Mouse (Mus musculus): ENCODE results near the gene Atg101.
"Not testable (repeated sequence)": the region's sequence is repeated elsewhere in the genome, so short reads cannot be mapped to it uniquely, and the experiment has no call there.

The Atg101 gene

GRCm38 (mm10) chr15:101312006-101312405, 27.9 kb downstream of the Atg101 start:
- DNase-seq (ENCODE audit: low spot score): no peak

GRCm38 (mm10) chr15:101315378-101315777, 31.3 kb downstream of the Atg101 start:
- DNase-seq (ENCODE audit: low spot score): no peak

- peak; percentile 75 for DNase-seq (ENCODE audit: low spot score)
Observed at GRCm38 (mm10) chr15:101315832-101316231, 31.8 kb downstream of the Atg101 start.

GRCm38 (mm10) chr15:101316279-101316912, 32.3 kb downstream of the Atg101 start:
- no peak for DNase-seq (ENCODE audit: low spot score)

- DNase-seq (ENCODE audit: low spot score): no peak
Observed at GRCm38 (mm10) chr15:101316913-101317813, 33.1 kb downstream of the Atg101 start.

- DNase-seq (ENCODE audit: low spot score): no peak
Observed at GRCm38 (mm10) chr15:101317814-101318500, 33.9 kb downstream of the Atg101 start.

GRCm38 (mm10) chr15:101318889-101319765, 35.1 kb downstream of the Atg101 start:
- no peak for DNase-seq (ENCODE audit: low spot score)

GRCm38 (mm10) chr15:101320010-101320617, 36.0 kb downstream of the Atg101 start:
- no peak for DNase-seq (ENCODE audit: low spot score)

- DNase-seq (ENCODE audit: low spot score): no peak
Observed at GRCm38 (mm10) chr15:101320618-101321041, 36.6 kb downstream of the Atg101 start.

GRCm38 (mm10) chr15:101321126-101321525, 37.1 kb downstream of the Atg101 start:
- no peak for DNase-seq (ENCODE audit: low spot score)

GRCm38 (mm10) chr15:101322106-101322505, 38.0 kb downstream of the Atg101 start:
- no peak for DNase-seq (ENCODE audit: low spot score)

GRCm38 (mm10) chr15:101322640-101323039, 38.6 kb downstream of the Atg101 start:
- DNase-seq (ENCODE audit: low spot score): no peak

- DNase-seq (ENCODE audit: low spot score): no peak
Observed at GRCm38 (mm10) chr15:101323511-101323910, 39.4 kb downstream of the Atg101 start.

GRCm38 (mm10) chr15:101324409-101324808, 40.3 kb downstream of the Atg101 start:
- not testable (repeated sequence) for DNase-seq (ENCODE audit: low spot score)

- DNase-seq (ENCODE audit: low spot score): no peak
Observed at GRCm38 (mm10) chr15:101325991-101326534, 42.0 kb downstream of the Atg101 start.

GRCm38 (mm10) chr15:101327282-101327681, 43.2 kb downstream of the Atg101 start:
- peak; percentile 40 for DNase-seq (ENCODE audit: low spot score)

- no peak for DNase-seq (ENCODE audit: low spot score)
Observed at GRCm38 (mm10) chr15:101328876-101329563, 44.9 kb downstream of the Atg101 start.

GRCm38 (mm10) chr15:101329564-101329892, 45.5 kb downstream of the Atg101 start:
- DNase-seq (ENCODE audit: low spot score): no peak

GRCm38 (mm10) chr15:101331090-101331489, 47.0 kb downstream of the Atg101 start:
- no peak for DNase-seq (ENCODE audit: low spot score)

- no peak for DNase-seq (ENCODE audit: low spot score)
Observed at GRCm38 (mm10) chr15:101332370-101332769, 48.3 kb downstream of the Atg101 start.

All from yolk sac, embryonic 10.5 days (tissue).